8 mouse cellular contexts compared by ENCODE assay signal in the genomic region with DNA sequence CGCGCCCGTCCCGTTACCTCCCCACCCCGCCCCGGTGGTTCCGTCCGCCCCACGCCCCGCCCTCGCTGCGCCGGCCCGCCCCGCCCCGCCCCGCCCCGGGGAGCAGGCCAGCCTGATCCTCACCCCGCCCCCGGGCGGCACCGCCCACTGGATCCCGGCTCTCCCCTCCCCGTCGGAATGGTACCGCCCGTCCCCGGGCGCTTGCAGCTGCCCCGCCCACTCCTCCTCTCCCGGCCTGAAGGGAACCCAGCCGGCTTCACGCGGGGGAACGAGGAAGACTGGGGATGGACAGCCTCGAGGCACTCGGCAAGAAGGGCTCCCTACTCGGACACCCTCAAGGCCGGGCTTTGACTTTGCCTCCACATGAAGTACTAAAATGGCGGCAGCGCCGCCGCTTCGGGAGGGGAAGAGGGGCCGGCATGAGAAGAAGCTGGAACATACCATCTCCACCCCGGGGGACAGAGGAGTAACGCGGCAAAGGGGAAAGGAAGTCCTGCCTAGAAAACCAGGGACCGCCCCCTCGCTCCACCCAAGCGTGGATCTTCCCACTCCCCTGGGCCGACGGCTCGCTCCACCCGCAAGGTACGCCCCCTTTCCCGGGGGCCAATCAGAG. TPM values are rescaled to one million over a fixed set of nuclear protein-coding genes. Genes with fewer than 3 reads are reported as not detected.
DNase-seq lines count a peak whose midpoint lies in the region; ATAC-seq lines count a peak whose summit lies in the region.

No protein-coding gene starts in this region.

- H3K4me3 ChIP-seq in heart, embryonic 10.5 days = peak overlapping the region; percentile 91
- peak overlapping the region; percentile 80 for H3K4me3 ChIP-seq in kidney, embryonic 15.5 days (replicated peaks)

- WGBS in heart, embryonic 10.5 days = 1% methylated on average over 39 of the region's 57 CpGs
- under 1% methylated on average over 57 of the region's 57 CpGs for WGBS in kidney, embryonic 15.5 days

- peak; percentile 98 for DNase-seq in B cell, adult 2 months
- DNase-seq in brain, adult 2 months (ENCODE audit: low read depth, low spot score) = peak; percentile 100
- peak; percentile 99 for DNase-seq in heart, embryonic 10.5 days (ENCODE audit: low spot score)
- peak; percentile 99 for DNase-seq in liver
- peak; percentile 99 for DNase-seq in spleen, postnatal 4 days (ENCODE audit: low spot score in 2 of 2)

- no peaks in the 10 kb centered on the region for H3K9me3 ChIP-seq in heart, embryonic 10.5 days
- H3K9me3 ChIP-seq in kidney, embryonic 15.5 days (replicated peaks) = no peaks in the 10 kb centered on the region

- ATAC-seq in erythroblast, adult 5-6 weeks (replicated peaks; ENCODE audit: low FRiP score, poor library complexity, severe bottlenecking) = peak; percentile 93
- peak; percentile 98 for ATAC-seq in kidney, embryonic 15.5 days (replicated peaks; ENCODE audit: low FRiP score)
- peak; percentile 92 for ATAC-seq in monocyte, adult 5-6 weeks (replicated peaks; ENCODE audit: insufficient number of reproducible peaks, low FRiP score, low TSS enrichment, poor library complexity, severe bottlenecking)

- peaks cover 36% of the 10 kb centered on the region for H3K36me3 ChIP-seq in heart, embryonic 10.5 days
- H3K36me3 ChIP-seq in kidney, embryonic 15.5 days = peaks cover 39% of the 10 kb centered on the region

- H3K27ac ChIP-seq in heart, embryonic 10.5 days = peak overlapping the region; percentile 99
- peak overlapping the region; percentile 96 for H3K27ac ChIP-seq in kidney, embryonic 15.5 days

- peaks cover 27% of the 10 kb centered on the region for H3K4me1 ChIP-seq in heart, embryonic 10.5 days
- H3K4me1 ChIP-seq in kidney, embryonic 15.5 days = peaks cover 36% of the 10 kb centered on the region

- H3K27me3 ChIP-seq in heart, embryonic 10.5 days (ENCODE audit: insufficient read depth, poor library complexity, severe bottlenecking) = no peaks in the 10 kb centered on the region
- H3K27me3 ChIP-seq in kidney, embryonic 15.5 days = no peaks in the 10 kb centered on the region

- H3K9ac ChIP-seq in kidney, embryonic 15.5 days = peak overlapping the region; percentile 81

- peak overlapping the region; percentile 84 for H3K4me2 ChIP-seq in kidney, embryonic 15.5 days

RNA-seq across cellular contexts. Expression of a gene that starts 0.3 kb away (rescaled TPM):
- total RNA-seq in erythroblast, adult 5-6 weeks (2015; ENCODE audit: low replicate concordance) = 3.3 and 4.0 TPM in 2 replicates
- total RNA-seq in erythroblast, adult 5-6 weeks (2017; ENCODE audit: low replicate concordance) = 3.6 and 4.5 TPM in 2 replicates
- 0.96 and 1.3 TPM in 2 replicates for polyA plus RNA-seq in heart, embryonic 10.5 days (2016; fragmentation: Nextera tagmentation; extraction: Ambion mirVana)
- 1.8 and 1.9 TPM in 2 replicates for polyA plus RNA-seq in kidney, embryonic 15.5 days (2015; fragmentation: Nextera tagmentation; extraction: Ambion mirVana)
- 22.1 to 35.2 TPM (median 28.7 TPM) in 3 replicates for total RNA-seq in monocyte, adult 5-6 weeks (2017)

RNA-seq across cellular contexts. Expression of a gene that starts 21.5 kb away (rescaled TPM):
- total RNA-seq in erythroblast, adult 5-6 weeks (2015; ENCODE audit: low replicate concordance) = 7.1 and 15.4 TPM in 2 replicates
- total RNA-seq in erythroblast, adult 5-6 weeks (2017; ENCODE audit: low replicate concordance) = 8.9 and 12.3 TPM in 2 replicates
- 11.6 and 17.0 TPM in 2 replicates for polyA plus RNA-seq in heart, embryonic 10.5 days (2016; fragmentation: Nextera tagmentation; extraction: Ambion mirVana)
- 19.2 and 19.5 TPM in 2 replicates for polyA plus RNA-seq in kidney, embryonic 15.5 days (2015; fragmentation: Nextera tagmentation; extraction: Ambion mirVana)
- total RNA-seq in monocyte, adult 5-6 weeks (2017) = 42.0 to 49.3 TPM (median 43.5 TPM) in 3 replicates

RNA-seq across cellular contexts. Expression of a gene that starts 30.9 kb away (rescaled TPM):
- total RNA-seq in erythroblast, adult 5-6 weeks (2015; ENCODE audit: low replicate concordance) = not detected in 2 replicates
- total RNA-seq in erythroblast, adult 5-6 weeks (2017; ENCODE audit: low replicate concordance) = not detected in 2 replicates
- polyA plus RNA-seq in heart, embryonic 10.5 days (2016; fragmentation: Nextera tagmentation; extraction: Ambion mirVana) = 0.30 TPM in 1 of 2 replicates, not detected in the other
- 0.62 and 0.67 TPM in 2 replicates for polyA plus RNA-seq in kidney, embryonic 15.5 days (2015; fragmentation: Nextera tagmentation; extraction: Ambion mirVana)
- total RNA-seq in monocyte, adult 5-6 weeks (2017) = not detected in 3 replicates

RNA-seq across cellular contexts. Expression of a gene that starts 37.4 kb away (rescaled TPM):
- 241 and 306 TPM in 2 replicates for total RNA-seq in erythroblast, adult 5-6 weeks (2015; ENCODE audit: low replicate concordance)
- 280 and 382 TPM in 2 replicates for total RNA-seq in erythroblast, adult 5-6 weeks (2017; ENCODE audit: low replicate concordance)
- polyA plus RNA-seq in heart, embryonic 10.5 days (2016; fragmentation: Nextera tagmentation; extraction: Ambion mirVana) = 387 and 414 TPM in 2 replicates
- polyA plus RNA-seq in kidney, embryonic 15.5 days (2015; fragmentation: Nextera tagmentation; extraction: Ambion mirVana) = 565 and 652 TPM in 2 replicates
- total RNA-seq in monocyte, adult 5-6 weeks (2017) = 1,225 to 1,795 TPM (median 1,736 TPM) in 3 replicates

RNA-seq across cellular contexts. Expression of a gene that starts 41.6 kb away (rescaled TPM):
- total RNA-seq in erythroblast, adult 5-6 weeks (2015; ENCODE audit: low replicate concordance) = 32.4 and 40.3 TPM in 2 replicates
- 37.0 and 48.2 TPM in 2 replicates for total RNA-seq in erythroblast, adult 5-6 weeks (2017; ENCODE audit: low replicate concordance)
- 517 and 557 TPM in 2 replicates for polyA plus RNA-seq in heart, embryonic 10.5 days (2016; fragmentation: Nextera tagmentation; extraction: Ambion mirVana)
- 475 and 488 TPM in 2 replicates for polyA plus RNA-seq in kidney, embryonic 15.5 days (2015; fragmentation: Nextera tagmentation; extraction: Ambion mirVana)
- 137 to 160 TPM (median 146 TPM) in 3 replicates for total RNA-seq in monocyte, adult 5-6 weeks (2017)

Comparison
In these comparisons a context has a peak if more than half of its experiments do, and no peak if none do; other contexts are left out.
1. Peak in every context shown above with its lines: DNase-seq, ATAC-seq, H3K4me3 ChIP-seq and H3K27ac ChIP-seq.